Mouse (Mus musculus): ENCODE data around the gene Cdc42bpg. TPM values are rescaled to one million over a fixed set of nuclear protein-coding genes. Genes with fewer than 3 reads are reported as not detected.

Gene Cdc42bpg
- total and polyA plus RNA-seq, 2 experiments from 2014 or later, result 0.23 to 4.7 TPM

- H3K27me3 ChIP-seq (ENCODE audit: insufficient read depth, low read length), result no peaks in the 10 kb centered on the region
- H3K4me3 ChIP-seq (ENCODE audit: low read depth, low read length), result no peak overlapping the region
- H3K4me2 ChIP-seq (ENCODE audit: low read depth), result no peak overlapping the region
- DNase-seq (no peak), ATAC-seq (no peak)
- H3K27ac ChIP-seq (ENCODE audit: low read depth, low read length), result no peak overlapping the region
- H3K9me3 ChIP-seq (ENCODE audit: low read length), result no peaks in the 10 kb centered on the region
- WGBS, result 98% methylated on average over 10 of the region's 10 CpGs
- peaks cover 78% of the 10 kb centered on the region for H3K36me3 ChIP-seq (ENCODE audit: insufficient read depth)
- no peak for TF ChIP-seq CTCF (IDR thresholded peaks at IDR 0.05; ENCODE audit: low read depth)
- H3K9ac ChIP-seq, result no peak overlapping the region
- H3K4me1 ChIP-seq (ENCODE audit: insufficient read depth), result no peaks in the 10 kb centered on the region
Observed at GRCm38 (mm10) chr19:6374571-6374970, 68.3 kb downstream of the Cdc42bpg start.

MicroRNAs within 50 kb of the gene (microRNA counts, 519-probe panel; counts per million panel counts)
- microRNA mmu-miR-192, result 1,756 counts per million, percentile 12 among the panel's probes with 10 or more counts

Small RNA genes within 50 kb of the gene (microRNA-seq; reads per million reads assigned to microRNA genes)
- gene Mir192 (126 to 132 reads per million in 2 experiments), gene Mir194-2 (61.3 to 92.7 reads per million in 2 experiments), gene Mir6989 (0.73 to 1.2 reads per million in 2 experiments)

Other genes with a start within 250 kb of the Cdc42bpg start
- 47.1 and 50.8 TPM in 2 replicates for gene Mrpl49, start 248.7 kb upstream of the Cdc42bpg start, total RNA-seq (2014; rRNA removed)
- gene Mrpl49, start 248.7 kb upstream of the Cdc42bpg start, polyA plus RNA-seq (2015; fragmentation: Nextera tagmentation; extraction: Ambion mirVana), result 54.4 and 55.7 TPM in 2 replicates
- gene Fau, start 248.6 kb upstream of the Cdc42bpg start, total RNA-seq (2014; rRNA removed), result 1,002 and 1,178 TPM in 2 replicates
- gene Fau, start 248.6 kb upstream of the Cdc42bpg start, polyA plus RNA-seq (2015; fragmentation: Nextera tagmentation; extraction: Ambion mirVana), result 610 and 775 TPM in 2 replicates
- gene Znhit2, start 245.3 kb upstream of the Cdc42bpg start, total RNA-seq (2014; rRNA removed), result 42.5 and 50.8 TPM in 2 replicates
- 46.1 and 47.1 TPM in 2 replicates for gene Znhit2, start 245.3 kb upstream of the Cdc42bpg start, polyA plus RNA-seq (2015; fragmentation: Nextera tagmentation; extraction: Ambion mirVana)
- gene Tm7sf2, start 238.1 kb upstream of the Cdc42bpg start, total RNA-seq (2014; rRNA removed), result 70.6 and 79.6 TPM in 2 replicates
- gene Tm7sf2, start 238.1 kb upstream of the Cdc42bpg start, polyA plus RNA-seq (2015; fragmentation: Nextera tagmentation; extraction: Ambion mirVana), result 37.1 and 43.3 TPM in 2 replicates
- gene Vps51, start 229.2 kb upstream of the Cdc42bpg start, total RNA-seq (2014; rRNA removed), result 93.0 and 96.8 TPM in 2 replicates
- gene Vps51, start 229.2 kb upstream of the Cdc42bpg start, polyA plus RNA-seq (2015; fragmentation: Nextera tagmentation; extraction: Ambion mirVana), result 78.6 and 93.7 TPM in 2 replicates
- gene Tmem262, start 226.4 kb upstream of the Cdc42bpg start, total RNA-seq (2014; rRNA removed), result not detected in 2 replicates
- gene Tmem262, start 226.4 kb upstream of the Cdc42bpg start, polyA plus RNA-seq (2015; fragmentation: Nextera tagmentation; extraction: Ambion mirVana), result not detected in 2 replicates
- gene Gm28374, start 224.2 kb upstream of the Cdc42bpg start, total RNA-seq (2014; rRNA removed), result 0.69 TPM in 1 of 2 replicates, not detected in the other
- 0.57 and 0.68 TPM in 2 replicates for gene Gm28374, start 224.2 kb upstream of the Cdc42bpg start, polyA plus RNA-seq (2015; fragmentation: Nextera tagmentation; extraction: Ambion mirVana)
- gene Zfpl1, start 221.5 kb upstream of the Cdc42bpg start, total RNA-seq (2014; rRNA removed), result 63.4 and 63.9 TPM in 2 replicates
- gene Zfpl1, start 221.5 kb upstream of the Cdc42bpg start, polyA plus RNA-seq (2015; fragmentation: Nextera tagmentation; extraction: Ambion mirVana), result 100 and 114 TPM in 2 replicates
- gene Cdca5, start 221.5 kb upstream of the Cdc42bpg start, total RNA-seq (2014; rRNA removed), result 2.2 and 3.0 TPM in 2 replicates
- 4.7 TPM in 2 replicates for gene Cdca5, start 221.5 kb upstream of the Cdc42bpg start, polyA plus RNA-seq (2015; fragmentation: Nextera tagmentation; extraction: Ambion mirVana)
- not detected in 2 replicates for gene AC131692.1, start 212.0 kb upstream of the Cdc42bpg start, total RNA-seq (2014; rRNA removed)
- gene AC131692.1, start 212.0 kb upstream of the Cdc42bpg start, polyA plus RNA-seq (2015; fragmentation: Nextera tagmentation; extraction: Ambion mirVana), result not detected in 2 replicates
- 0.14 and 0.15 TPM in 2 replicates for gene Naaladl1, start 200.7 kb upstream of the Cdc42bpg start, total RNA-seq (2014; rRNA removed)
- 0.39 and 0.51 TPM in 2 replicates for gene Naaladl1, start 200.7 kb upstream of the Cdc42bpg start, polyA plus RNA-seq (2015; fragmentation: Nextera tagmentation; extraction: Ambion mirVana)
- gene Sac3d1, start 187.8 kb upstream of the Cdc42bpg start, total RNA-seq (2014; rRNA removed), result 44.8 and 67.7 TPM in 2 replicates
- 60.8 and 61.5 TPM in 2 replicates for gene Sac3d1, start 187.8 kb upstream of the Cdc42bpg start, polyA plus RNA-seq (2015; fragmentation: Nextera tagmentation; extraction: Ambion mirVana)
- 46.1 and 57.0 TPM in 2 replicates for gene Snx15, start 178.2 kb upstream of the Cdc42bpg start, total RNA-seq (2014; rRNA removed)
- 58.0 and 60.5 TPM in 2 replicates for gene Snx15, start 178.2 kb upstream of the Cdc42bpg start, polyA plus RNA-seq (2015; fragmentation: Nextera tagmentation; extraction: Ambion mirVana)
- gene Batf2, start 165.5 kb upstream of the Cdc42bpg start, total RNA-seq (2014; rRNA removed), result not detected in 2 replicates
- gene Batf2, start 165.5 kb upstream of the Cdc42bpg start, polyA plus RNA-seq (2015; fragmentation: Nextera tagmentation; extraction: Ambion mirVana), result not detected in 2 replicates
- gene Arl2, start 164.9 kb upstream of the Cdc42bpg start, total RNA-seq (2014; rRNA removed), result 60.6 and 63.8 TPM in 2 replicates
- 111 and 118 TPM in 2 replicates for gene Arl2, start 164.9 kb upstream of the Cdc42bpg start, polyA plus RNA-seq (2015; fragmentation: Nextera tagmentation; extraction: Ambion mirVana)
- not detected in 2 replicates for gene Majin, start 122.1 kb upstream of the Cdc42bpg start, total RNA-seq (2014; rRNA removed)
- gene Majin, start 122.1 kb upstream of the Cdc42bpg start, polyA plus RNA-seq (2015; fragmentation: Nextera tagmentation; extraction: Ambion mirVana), result not detected in 2 replicates
- gene Gpha2, start 80.1 kb upstream of the Cdc42bpg start, total RNA-seq (2014; rRNA removed), result not detected in 2 replicates
- gene Gpha2, start 80.1 kb upstream of the Cdc42bpg start, polyA plus RNA-seq (2015; fragmentation: Nextera tagmentation; extraction: Ambion mirVana), result 0.50 TPM in 1 of 2 replicates, not detected in the other
- gene Ppp2r5b, start 70.6 kb upstream of the Cdc42bpg start, total RNA-seq (2014; rRNA removed), result 196 and 203 TPM in 2 replicates
- gene Ppp2r5b, start 70.6 kb upstream of the Cdc42bpg start, polyA plus RNA-seq (2015; fragmentation: Nextera tagmentation; extraction: Ambion mirVana), result 144 and 159 TPM in 2 replicates
- 21.0 and 26.7 TPM in 2 replicates for gene Atg2a, start 64.8 kb upstream of the Cdc42bpg start, total RNA-seq (2014; rRNA removed)
- gene Atg2a, start 64.8 kb upstream of the Cdc42bpg start, polyA plus RNA-seq (2015; fragmentation: Nextera tagmentation; extraction: Ambion mirVana), result 5.9 and 7.6 TPM in 2 replicates
- 91.9 and 120 TPM in 2 replicates for gene Ehd1, start 29.7 kb upstream of the Cdc42bpg start, total RNA-seq (2014; rRNA removed)
- 69.9 and 75.4 TPM in 2 replicates for gene Ehd1, start 29.7 kb upstream of the Cdc42bpg start, polyA plus RNA-seq (2015; fragmentation: Nextera tagmentation; extraction: Ambion mirVana)
- gene Men1, start 28.5 kb downstream of the Cdc42bpg start, total RNA-seq (2014; rRNA removed), result 60.5 and 64.3 TPM in 2 replicates
- gene Men1, start 28.5 kb downstream of the Cdc42bpg start, polyA plus RNA-seq (2015; fragmentation: Nextera tagmentation; extraction: Ambion mirVana), result 58.3 and 60.9 TPM in 2 replicates
- 43.0 and 55.8 TPM in 2 replicates for gene Map4k2, start 34.7 kb downstream of the Cdc42bpg start, total RNA-seq (2014; rRNA removed)
- gene Map4k2, start 34.7 kb downstream of the Cdc42bpg start, polyA plus RNA-seq (2015; fragmentation: Nextera tagmentation; extraction: Ambion mirVana), result 6.7 and 9.7 TPM in 2 replicates
- 70.0 and 113 TPM in 2 replicates for gene Sf1, start 57.2 kb downstream of the Cdc42bpg start, total RNA-seq (2014; rRNA removed)
- gene Sf1, start 57.2 kb downstream of the Cdc42bpg start, polyA plus RNA-seq (2015; fragmentation: Nextera tagmentation; extraction: Ambion mirVana), result 89.7 and 102 TPM in 2 replicates
- gene Pygm, start 77.9 kb downstream of the Cdc42bpg start, total RNA-seq (2014; rRNA removed), result 6.2 and 8.8 TPM in 2 replicates
- 4.7 and 7.6 TPM in 2 replicates for gene Pygm, start 77.9 kb downstream of the Cdc42bpg start, polyA plus RNA-seq (2015; fragmentation: Nextera tagmentation; extraction: Ambion mirVana)
- 125 and 170 TPM in 2 replicates for gene Rasgrp2, start 92.9 kb downstream of the Cdc42bpg start, total RNA-seq (2014; rRNA removed)
- 130 and 150 TPM in 2 replicates for gene Rasgrp2, start 92.9 kb downstream of the Cdc42bpg start, polyA plus RNA-seq (2015; fragmentation: Nextera tagmentation; extraction: Ambion mirVana)
- gene Nrxn2, start 112.3 kb downstream of the Cdc42bpg start, total RNA-seq (2014; rRNA removed), result 213 and 256 TPM in 2 replicates
- 45.1 and 49.4 TPM in 2 replicates for gene Nrxn2, start 112.3 kb downstream of the Cdc42bpg start, polyA plus RNA-seq (2015; fragmentation: Nextera tagmentation; extraction: Ambion mirVana)
- not detected in 2 replicates for gene Slc22a12, start 236.6 kb downstream of the Cdc42bpg start, total RNA-seq (2014; rRNA removed)
- 0.15 and 0.40 TPM in 2 replicates for gene Slc22a12, start 236.6 kb downstream of the Cdc42bpg start, polyA plus RNA-seq (2015; fragmentation: Nextera tagmentation; extraction: Ambion mirVana)